Mouse (Mus musculus) adrenal gland, adult (tissue): ENCODE results near the gene Olfr574.

Source experiments
- DNase-seq, 2 experiments: peaks; one replicate each; pipeline ENCODE4 v3.0.0; 2022 to 2023; ENCODE audit warnings: low spot score in 1 of 2; ENCODE audit not compliant: inconsistent age in 2 of 2

Gene Olfr574

GRCm38 (mm10) chr7:102948167-102948566, at the start of gene Olfr574:
TSS of gene Olfr574 (plus strand) at chr7:102948467.
- no peak for DNase-seq

- DNase-seq = peak in 1 of 2 experiments; percentile 64
Observed at GRCm38 (mm10) chr7:102915261-102915660, 33.0 kb upstream of the Olfr574 start.

- peak in 1 of 2 experiments; percentile 25 for DNase-seq
Observed at GRCm38 (mm10) chr7:102916405-102916804, 31.9 kb upstream of the Olfr574 start.

GRCm38 (mm10) chr7:102917032-102917875, 31.0 kb upstream of the Olfr574 start, which contains the start of gene Olfr571:
TSS of gene Olfr571 (minus strand) at chr7:102917536.
- peak in 1 of 2 experiments; percentile 30 for DNase-seq

- peak in 1 of 2 experiments; percentile 73 for DNase-seq
Observed at GRCm38 (mm10) chr7:102919632-102920031, 28.6 kb upstream of the Olfr574 start.

- DNase-seq = no peak
Observed at GRCm38 (mm10) chr7:102924109-102924508, 24.2 kb upstream of the Olfr574 start, which contains the start of gene Olfr572. TSS of gene Olfr572 (plus strand) at chr7:102924409.

- DNase-seq = no peak
Observed at GRCm38 (mm10) chr7:102927105-102927504, 21.2 kb upstream of the Olfr574 start.

- DNase-seq = no peak
Observed at GRCm38 (mm10) chr7:102942475-102942874, 5.8 kb upstream of the Olfr574 start, which contains the start of gene Olfr573-ps1. TSS of gene Olfr573-ps1 (minus strand) at chr7:102942575.

- DNase-seq = no peak
Observed at GRCm38 (mm10) chr7:102943417-102943816, 4.8 kb upstream of the Olfr574 start.

GRCm38 (mm10) chr7:102950732-102951131, 2.5 kb downstream of the Olfr574 start:
- DNase-seq = no peak

GRCm38 (mm10) chr7:102958137-102958536, 9.9 kb downstream of the Olfr574 start:
- no peak for DNase-seq

- DNase-seq = no peak
Observed at GRCm38 (mm10) chr7:102958593-102958992, 10.3 kb downstream of the Olfr574 start, which contains the start of gene Olfr575. TSS of gene Olfr575 (minus strand) at chr7:102958775.

GRCm38 (mm10) chr7:102962360-102962759, 14.1 kb downstream of the Olfr574 start, which contains the start of gene Olfr576:
TSS of gene Olfr576 (plus strand) at chr7:102962660.
- no peak for DNase-seq

- DNase-seq = no peak
Observed at GRCm38 (mm10) chr7:102974399-102974798, 26.1 kb downstream of the Olfr574 start.

- no peak for DNase-seq
Observed at GRCm38 (mm10) chr7:102975843-102976242, 27.6 kb downstream of the Olfr574 start, which contains the start of gene Olfr577. TSS of gene Olfr577 (minus strand) at chr7:102975943.

GRCm38 (mm10) chr7:102989224-102989623, 41.0 kb downstream of the Olfr574 start, which contains the start of gene Olfr578:
TSS of gene Olfr578 (minus strand) at chr7:102989324.
- DNase-seq = no peak
